Mouse (Mus musculus): ENCODE measurements around the gene Adarb2. TPM values are rescaled to one million over a fixed set of nuclear protein-coding genes. Genes with fewer than 3 reads are reported as not detected.

Adarb2 gene
- polyA plus RNA-seq, 1 experiment = 0.04 TPM

- 79% methylated on average over 4 of the region's 4 CpGs for WGBS
- H3K27me3 ChIP-seq (ENCODE audit: control insufficient read depth, insufficient read depth, low read length) = no peaks in the 10 kb centered on the region
- H3K27ac ChIP-seq (ENCODE audit: insufficient read depth, low read length) = no peak overlapping the region
- no peaks in the 10 kb centered on the region for H3K36me3 ChIP-seq (ENCODE audit: control insufficient read depth, insufficient read depth, low read length)
- no peak overlapping the region for H3K4me3 ChIP-seq (ENCODE audit: extremely low read depth, insufficient read depth, insufficient read length)
- no peak for DNase-seq (ENCODE audit: low read depth in 1 of 2, low spot score in 2 of 2)
- no peaks in the 10 kb centered on the region for H3K4me1 ChIP-seq (ENCODE audit: control insufficient read depth, insufficient read depth, insufficient read length)
- TF ChIP-seq POLR2A (IDR thresholded peaks at IDR 0.05; ENCODE audit: low read depth, low read length) (no peak), CTCF (IDR thresholded peaks at IDR 0.05; ENCODE audit: extremely low read depth, insufficient read depth, insufficient read length, insufficient replicate concordance) (no peak)
Measured at GRCm38 (mm10) chr13:8334580-8334979, 131.9 kb downstream of the Adarb2 start.

- H3K27ac ChIP-seq (ENCODE audit: insufficient read depth, low read length) = no peak overlapping the region
- no peaks in the 10 kb centered on the region for H3K4me1 ChIP-seq (ENCODE audit: control insufficient read depth, insufficient read depth, insufficient read length)
- no peak overlapping the region for H3K4me3 ChIP-seq (ENCODE audit: extremely low read depth, insufficient read depth, insufficient read length)
- TF ChIP-seq POLR2A (IDR thresholded peaks at IDR 0.05; ENCODE audit: low read depth, low read length) = no peak
- no peaks in the 10 kb centered on the region for H3K27me3 ChIP-seq (ENCODE audit: control insufficient read depth, insufficient read depth, low read length)
- DNase-seq (ENCODE audit: low read depth in 1 of 2, low spot score in 2 of 2) = no peak
- WGBS = 84% methylated on average over 5 of the region's 5 CpGs
- H3K36me3 ChIP-seq (ENCODE audit: control insufficient read depth, insufficient read depth, low read length) = no peaks in the 10 kb centered on the region
Measured at GRCm38 (mm10) chr13:8341086-8341807, 138.6 kb downstream of the Adarb2 start.

- no peak overlapping the region for H3K27ac ChIP-seq (ENCODE audit: insufficient read depth, low read length)
- no peaks in the 10 kb centered on the region for H3K36me3 ChIP-seq (ENCODE audit: control insufficient read depth, insufficient read depth, low read length)
- TF ChIP-seq CTCF (IDR thresholded peaks at IDR 0.05; ENCODE audit: extremely low read depth, insufficient read depth, insufficient read length, insufficient replicate concordance) = no peak
- no peak for TF ChIP-seq POLR2A (IDR thresholded peaks at IDR 0.05; ENCODE audit: low read depth, low read length)
- H3K4me1 ChIP-seq (ENCODE audit: control insufficient read depth, insufficient read depth, insufficient read length) = no peaks in the 10 kb centered on the region
- H3K27me3 ChIP-seq (ENCODE audit: control insufficient read depth, insufficient read depth, low read length) = no peaks in the 10 kb centered on the region
- 88% methylated on average over 7 of the region's 7 CpGs for WGBS
- no peak overlapping the region for H3K4me3 ChIP-seq (ENCODE audit: extremely low read depth, insufficient read depth, insufficient read length)
- no peak for DNase-seq (ENCODE audit: low read depth in 1 of 2, low spot score in 2 of 2)
Measured at GRCm38 (mm10) chr13:8347147-8347546, 144.5 kb downstream of the Adarb2 start.

GRCm38 (mm10) chr13:8352341-8352740 is 149.7 kb downstream of the Adarb2 start:
- H3K27ac ChIP-seq (ENCODE audit: insufficient read depth, low read length) = no peak overlapping the region
- H3K4me3 ChIP-seq (ENCODE audit: extremely low read depth, insufficient read depth, insufficient read length) = no peak overlapping the region
- no peaks in the 10 kb centered on the region for H3K4me1 ChIP-seq (ENCODE audit: control insufficient read depth, insufficient read depth, insufficient read length)
- H3K27me3 ChIP-seq (ENCODE audit: control insufficient read depth, insufficient read depth, low read length) = no peaks in the 10 kb centered on the region
- no peak for DNase-seq (ENCODE audit: low read depth in 1 of 2, low spot score in 2 of 2)
- TF ChIP-seq POLR2A (IDR thresholded peaks at IDR 0.05; ENCODE audit: low read depth, low read length) (no peak), CTCF (IDR thresholded peaks at IDR 0.05; ENCODE audit: extremely low read depth, insufficient read depth, insufficient read length, insufficient replicate concordance) (no peak)
- H3K36me3 ChIP-seq (ENCODE audit: control insufficient read depth, insufficient read depth, low read length) = no peaks in the 10 kb centered on the region

- Histone ChIP-seq H3K36me3 (ENCODE audit: control insufficient read depth, insufficient read depth, low read length) (no peaks in the 10 kb centered on the region), H3K4me3 (ENCODE audit: extremely low read depth, insufficient read depth, insufficient read length) (no peak overlapping the region), H3K27ac (ENCODE audit: insufficient read depth, low read length) (no peak overlapping the region), H3K4me1 (ENCODE audit: control insufficient read depth, insufficient read depth, insufficient read length) (no peaks in the 10 kb centered on the region), H3K27me3 (ENCODE audit: control insufficient read depth, insufficient read depth, low read length) (no peaks in the 10 kb centered on the region)
- TF ChIP-seq CTCF (IDR thresholded peaks at IDR 0.05; ENCODE audit: extremely low read depth, insufficient read depth, insufficient read length, insufficient replicate concordance) = no peak
- no peak for TF ChIP-seq POLR2A (IDR thresholded peaks at IDR 0.05; ENCODE audit: low read depth, low read length)
- DNase-seq (ENCODE audit: low read depth in 1 of 2, low spot score in 2 of 2) = no peak
Measured at GRCm38 (mm10) chr13:8352952-8353351, 150.3 kb downstream of the Adarb2 start.

- no peak for TF ChIP-seq POLR2A (IDR thresholded peaks at IDR 0.05; ENCODE audit: low read depth, low read length)
- TF ChIP-seq CTCF (IDR thresholded peaks at IDR 0.05; ENCODE audit: extremely low read depth, insufficient read depth, insufficient read length, insufficient replicate concordance) = no peak
- H3K27me3 ChIP-seq (ENCODE audit: control insufficient read depth, insufficient read depth, low read length) = no peaks in the 10 kb centered on the region
- no peaks in the 10 kb centered on the region for H3K4me1 ChIP-seq (ENCODE audit: control insufficient read depth, insufficient read depth, insufficient read length)
- no peaks in the 10 kb centered on the region for H3K36me3 ChIP-seq (ENCODE audit: control insufficient read depth, insufficient read depth, low read length)
- H3K4me3 ChIP-seq (ENCODE audit: extremely low read depth, insufficient read depth, insufficient read length) = no peak overlapping the region
- DNase-seq (ENCODE audit: low read depth in 1 of 2, low spot score in 2 of 2) = no peak
- 90% methylated on average over 1 of the region's 1 CpGs for WGBS
- H3K27ac ChIP-seq (ENCODE audit: insufficient read depth, low read length) = no peak overlapping the region
Measured at GRCm38 (mm10) chr13:8365523-8365922, 162.9 kb downstream of the Adarb2 start.

- H3K27me3 ChIP-seq (ENCODE audit: control insufficient read depth, insufficient read depth, low read length) = no peaks in the 10 kb centered on the region
- TF ChIP-seq CTCF (IDR thresholded peaks at IDR 0.05; ENCODE audit: extremely low read depth, insufficient read depth, insufficient read length, insufficient replicate concordance) = no peak
- TF ChIP-seq POLR2A (IDR thresholded peaks at IDR 0.05; ENCODE audit: low read depth, low read length) = no peak
- no peak for DNase-seq (ENCODE audit: low read depth in 1 of 2, low spot score in 2 of 2)
- H3K4me1 ChIP-seq (ENCODE audit: control insufficient read depth, insufficient read depth, insufficient read length) = no peaks in the 10 kb centered on the region
- no peak overlapping the region for H3K4me3 ChIP-seq (ENCODE audit: extremely low read depth, insufficient read depth, insufficient read length)
- WGBS = 84% methylated on average over 4 of the region's 4 CpGs
- H3K27ac ChIP-seq (ENCODE audit: insufficient read depth, low read length) = no peak overlapping the region
- H3K36me3 ChIP-seq (ENCODE audit: control insufficient read depth, insufficient read depth, low read length) = no peaks in the 10 kb centered on the region
Measured at GRCm38 (mm10) chr13:8366087-8366486, 163.4 kb downstream of the Adarb2 start.

Data from spleen, adult 2 months (tissue).